Mouse (Mus musculus): ENCODE measurements around the gene Uggt1. TPM values are rescaled to one million over a fixed set of nuclear protein-coding genes. Genes with fewer than 3 reads are reported as not detected.

The Uggt1 gene
- total RNA-seq, 2 experiments from 2014 or later, result 42.0 to 44.8 TPM

DNA sequence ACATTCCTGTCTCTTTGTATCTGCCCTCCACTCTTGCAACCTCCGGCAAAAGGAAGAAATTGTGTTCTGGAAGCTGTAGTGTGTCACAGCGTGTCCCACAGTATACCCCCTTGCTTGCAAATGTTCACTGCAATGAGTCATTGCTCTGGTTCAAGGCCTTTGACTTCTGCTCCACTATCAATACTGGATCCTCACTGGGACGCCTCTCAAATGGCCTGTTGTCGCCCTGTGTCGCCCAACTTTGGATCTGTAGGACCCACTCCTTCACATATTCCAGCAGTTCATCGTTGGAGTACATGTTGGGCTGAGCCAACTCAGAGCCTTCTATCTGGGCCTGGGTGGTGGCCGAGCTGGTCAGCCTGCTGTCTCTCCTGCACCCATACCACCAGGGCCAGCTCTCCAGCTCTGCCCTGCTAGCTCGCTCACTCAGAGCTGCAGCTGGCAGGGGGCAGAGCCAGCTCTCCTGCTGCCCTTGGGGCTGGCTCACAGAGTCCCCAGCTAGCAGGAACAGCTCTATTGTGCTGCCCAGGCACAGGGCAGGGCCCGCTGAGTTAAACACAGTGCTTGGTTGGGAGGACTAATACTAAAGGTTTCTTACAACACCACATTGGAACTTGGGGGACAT lies 126.3 kb downstream of the Uggt1 start:
- DNase-seq (ENCODE audit: low spot score in 2 of 2), result no peak

DNA sequence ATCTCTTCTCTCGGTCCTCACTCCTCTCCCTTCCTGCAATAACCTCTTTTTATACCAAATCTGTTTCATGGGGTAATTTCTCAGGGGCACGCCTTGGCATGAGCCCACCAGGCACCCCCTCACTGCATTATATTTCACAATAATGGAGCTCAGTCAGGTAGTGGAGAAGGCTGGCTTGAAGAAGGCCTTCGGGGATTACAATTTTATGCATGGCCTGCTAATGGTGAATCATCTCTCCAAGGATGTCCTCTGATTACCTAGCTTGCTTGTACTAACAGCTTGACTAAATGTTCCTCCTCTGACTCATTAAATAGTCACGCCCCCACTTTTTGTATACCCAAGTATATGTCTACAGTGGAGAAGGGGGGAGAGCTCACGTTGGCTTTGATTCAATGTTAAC lies 128.0 kb downstream of the Uggt1 start:
- no peak for DNase-seq (ENCODE audit: low spot score in 2 of 2)

DNA sequence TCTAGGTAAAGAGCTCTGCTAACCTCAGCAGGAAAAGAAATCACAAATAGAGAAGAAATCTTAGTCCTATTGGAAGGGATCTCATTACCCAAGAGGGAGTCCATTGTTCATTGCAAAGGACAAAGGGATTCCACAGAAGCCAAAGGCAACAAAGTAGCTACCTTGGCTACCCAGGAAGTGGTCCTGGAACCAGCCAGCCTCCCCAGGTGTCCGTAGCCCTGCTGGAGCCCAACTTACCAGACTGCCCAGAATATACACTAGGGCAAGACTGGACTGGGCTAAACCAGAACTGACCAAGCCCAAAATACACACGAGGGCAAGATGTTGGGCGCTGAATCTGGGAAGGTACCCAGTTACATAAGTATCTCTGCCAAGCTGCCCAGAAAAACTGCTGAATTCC lies 129.7 kb downstream of the Uggt1 start:
- no peak for DNase-seq (ENCODE audit: low spot score in 2 of 2)

DNA sequence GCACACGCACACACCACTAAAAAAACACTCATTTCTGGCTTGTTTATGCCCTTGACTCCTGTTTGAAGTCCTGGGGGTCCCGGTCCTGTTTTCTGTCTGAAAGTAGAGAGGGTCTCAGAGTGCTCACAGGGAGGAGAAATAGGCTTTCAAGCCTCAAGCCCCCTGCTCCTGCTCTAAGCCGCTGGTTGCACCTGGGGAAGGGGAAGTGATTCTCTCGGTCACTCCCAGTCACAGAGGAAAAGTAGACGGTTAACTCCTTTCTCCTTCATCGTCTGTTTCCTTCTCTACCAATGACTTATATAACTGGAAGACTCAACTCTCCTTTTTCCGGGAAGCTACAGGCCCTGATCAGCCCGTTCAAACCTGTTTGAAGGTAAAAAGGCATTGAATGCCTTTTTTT lies 130.8 kb downstream of the Uggt1 start:
- DNase-seq (ENCODE audit: low spot score in 2 of 2), result no peak

DNA sequence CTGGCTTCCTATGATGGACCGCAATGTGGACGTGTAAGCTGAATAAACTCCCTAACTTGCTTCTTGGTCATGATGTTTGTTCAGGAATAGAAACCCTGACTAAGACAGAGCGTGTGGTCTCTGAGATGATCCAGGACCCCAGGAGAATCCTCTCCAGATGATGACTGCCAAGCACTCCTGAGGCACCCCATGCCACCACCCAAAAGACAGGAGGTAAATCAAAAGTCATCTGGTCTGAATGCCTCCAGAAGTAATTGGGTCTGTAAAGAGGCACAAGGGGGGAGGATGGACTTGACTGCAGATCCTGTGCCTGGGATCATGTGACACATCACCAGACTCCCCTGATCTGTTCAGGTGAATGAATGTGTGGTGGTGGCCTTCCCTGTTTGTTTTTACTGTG lies 131.9 kb downstream of the Uggt1 start:
- DNase-seq (ENCODE audit: low spot score in 2 of 2), result no peak

DNA sequence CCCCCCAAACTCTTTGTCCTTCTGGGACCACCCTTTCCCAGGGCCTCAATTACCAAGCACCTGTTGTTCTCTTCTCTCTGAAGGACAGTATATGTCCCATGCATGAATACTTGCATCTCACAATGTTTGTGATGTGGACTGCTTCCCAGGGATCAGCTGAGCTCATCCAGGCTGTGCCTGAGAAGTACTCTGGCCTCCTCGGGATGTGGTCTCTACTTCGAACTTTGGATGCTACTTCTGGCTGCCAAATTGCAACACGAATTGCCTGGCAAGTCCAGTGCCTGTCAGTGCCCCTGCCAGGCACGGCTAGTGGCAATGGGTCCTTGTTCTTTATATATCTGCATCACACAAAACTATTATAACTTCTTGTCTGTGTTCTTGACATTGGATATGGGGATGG lies 134.5 kb downstream of the Uggt1 start:
- DNase-seq (ENCODE audit: low spot score in 2 of 2), result no peak

DNA sequence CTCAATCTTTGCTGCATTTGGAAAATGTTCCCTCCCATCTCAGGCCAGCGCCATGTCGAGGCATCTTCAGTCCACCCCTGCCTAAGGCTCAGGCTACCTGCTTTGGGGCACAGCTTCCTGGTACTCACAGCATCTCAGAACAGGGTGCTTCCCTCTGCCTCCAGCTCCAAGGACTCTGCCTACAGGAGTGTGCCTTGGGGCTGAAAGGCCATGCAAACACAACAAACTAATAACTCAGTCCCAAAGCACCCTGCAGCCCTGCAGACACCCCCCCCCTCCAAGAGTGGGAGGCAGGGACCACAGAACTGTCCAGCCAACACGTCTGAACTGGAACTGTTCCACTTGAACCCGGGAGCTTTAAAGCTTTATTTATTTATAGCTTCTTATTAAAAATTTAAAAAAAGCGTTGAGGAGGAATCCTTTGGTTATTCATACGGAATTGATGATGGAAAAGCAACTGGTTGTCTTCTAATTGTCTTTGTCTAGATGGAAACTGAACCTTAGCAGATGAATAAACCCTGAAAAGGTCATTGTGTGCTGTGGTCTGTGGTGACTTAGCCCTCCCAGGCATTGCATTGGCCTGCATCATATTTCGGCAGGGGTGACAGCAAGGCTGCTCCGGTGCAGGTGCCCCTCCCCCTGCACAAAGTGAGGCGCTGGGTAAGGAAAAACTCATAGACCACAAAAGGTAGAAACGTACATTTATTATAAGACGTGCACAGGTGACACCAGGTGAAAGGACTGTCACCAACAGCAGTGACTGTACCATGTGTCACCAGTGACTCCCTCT lies 138.4 kb downstream of the Uggt1 start:
- no peak for DNase-seq (ENCODE audit: low spot score in 2 of 2)

DNA sequence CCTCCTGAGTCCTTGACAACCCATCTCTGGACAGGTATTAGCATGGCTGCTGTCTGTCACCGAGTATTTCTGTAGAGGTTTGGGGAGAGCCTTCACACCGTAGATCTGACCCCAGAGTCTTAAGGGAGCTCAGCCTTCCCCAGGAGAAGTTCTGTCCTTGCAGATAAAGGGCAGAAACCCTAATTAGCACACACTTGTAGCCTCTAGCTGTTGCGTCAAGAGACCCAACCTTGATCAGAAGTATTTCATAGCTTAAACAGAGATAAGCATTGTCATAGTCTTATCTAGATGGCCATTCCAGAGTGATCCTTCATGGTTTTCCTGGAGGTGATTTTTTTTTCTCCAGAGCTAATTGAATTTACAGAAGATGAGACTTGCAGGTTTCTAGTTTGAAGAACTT lies 144.1 kb downstream of the Uggt1 start:
- DNase-seq (ENCODE audit: low spot score in 2 of 2), result no peak

DNA sequence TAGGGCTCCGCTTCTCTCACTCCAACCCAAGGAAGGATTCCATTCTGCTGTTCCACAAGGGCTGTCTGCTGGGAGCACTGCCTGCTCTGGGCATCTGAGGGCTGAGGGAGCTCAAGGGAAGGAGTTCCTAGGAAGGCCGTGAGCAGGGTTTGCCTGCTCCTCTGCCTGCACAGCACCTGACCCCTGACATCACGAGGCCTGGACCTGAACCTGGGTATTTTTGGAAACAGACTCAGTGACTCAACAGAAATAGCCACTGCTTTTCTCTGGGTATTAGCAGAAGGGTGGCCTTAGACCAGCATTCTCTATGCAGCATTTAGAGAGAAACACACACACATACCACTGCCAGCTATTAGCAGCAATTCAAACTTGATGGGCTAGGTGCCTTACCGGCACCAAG lies 146.1 kb downstream of the Uggt1 start:
- no peak for DNase-seq (ENCODE audit: low spot score in 2 of 2)

DNA sequence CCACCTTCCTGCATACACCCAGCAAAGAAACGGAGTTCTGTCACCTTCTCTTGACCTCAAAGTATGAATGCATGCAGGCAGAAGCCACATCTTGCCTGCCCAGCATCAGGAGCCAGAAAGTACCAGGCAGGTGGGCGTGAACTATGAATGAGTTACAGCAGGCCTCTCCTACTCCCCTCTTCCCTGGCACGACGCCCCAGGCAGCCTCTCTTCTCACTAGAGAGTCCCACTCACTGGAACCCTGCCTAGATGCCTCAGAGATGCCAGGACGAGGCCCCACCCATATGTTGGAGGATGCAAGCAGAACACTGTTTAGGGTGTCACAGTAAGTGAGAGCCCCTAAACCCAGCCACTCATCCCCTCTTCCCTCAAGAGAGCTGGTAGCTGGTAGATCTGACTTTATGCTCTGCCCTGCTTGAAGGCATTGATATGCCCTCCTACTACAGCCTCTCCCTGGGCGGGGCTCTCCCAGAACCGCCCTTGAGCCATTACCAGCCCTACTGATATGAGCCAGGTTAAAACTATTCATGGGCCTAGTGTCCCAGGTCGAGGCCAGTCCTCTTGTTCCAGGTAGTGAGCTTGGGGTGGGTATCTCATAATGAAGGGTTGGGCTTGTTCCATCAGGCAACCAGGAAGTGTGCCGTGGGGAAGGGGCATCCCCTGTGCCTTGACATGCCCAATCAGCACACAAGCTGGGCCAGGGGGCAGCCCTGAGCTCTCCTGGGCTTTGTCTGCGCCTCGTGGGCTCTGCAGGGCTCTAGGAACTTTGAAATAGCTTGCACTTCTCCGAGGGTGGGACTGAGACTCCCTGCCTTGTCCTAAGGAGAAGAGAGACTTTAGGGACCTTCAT lies 148.9 kb downstream of the Uggt1 start:
- peak; percentile 96 to 98 for DNase-seq (ENCODE audit: low spot score in 2 of 2)

DNA sequence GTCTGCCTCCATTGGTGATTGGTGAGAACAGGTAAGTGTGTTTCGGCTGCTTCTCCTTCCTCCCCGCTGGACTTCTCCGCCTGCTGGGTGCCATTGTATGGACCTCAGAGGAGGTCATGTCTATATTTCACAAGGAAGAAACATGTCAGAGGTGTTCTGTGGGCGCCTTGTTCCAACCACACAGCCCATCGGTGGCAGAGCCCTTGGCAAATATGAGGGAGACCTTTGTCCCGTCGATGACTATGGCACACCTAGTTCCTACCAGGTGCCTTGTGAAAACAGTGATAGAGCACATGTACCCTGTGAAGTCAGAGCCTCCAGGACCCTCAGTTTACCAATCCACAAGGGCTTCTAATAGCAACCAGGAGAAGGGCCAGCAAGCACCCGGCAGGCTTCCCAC lies 150.8 kb downstream of the Uggt1 start:
- DNase-seq (ENCODE audit: low spot score in 2 of 2), result no peak

DNA sequence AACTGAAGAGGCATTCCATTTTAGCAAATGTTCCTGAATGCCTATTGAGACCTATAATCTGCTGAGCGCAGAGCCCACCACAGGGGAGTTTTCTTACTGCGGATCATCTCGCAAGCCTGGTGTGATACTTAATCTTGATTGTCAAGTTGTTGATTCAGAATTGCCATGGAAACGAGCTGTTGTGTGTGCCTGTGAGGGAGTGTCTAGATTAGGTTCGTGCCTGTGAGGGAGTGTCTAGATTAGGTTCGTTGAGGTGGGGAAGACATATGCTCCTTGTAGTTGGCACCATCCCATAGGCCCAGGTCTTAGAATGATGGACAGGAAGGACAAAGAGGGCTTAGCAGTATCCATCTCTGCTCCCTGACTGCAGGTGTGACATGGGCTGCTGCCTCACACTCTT lies 153.3 kb downstream of the Uggt1 start:
- DNase-seq (ENCODE audit: low spot score in 2 of 2), result no peak

DNA sequence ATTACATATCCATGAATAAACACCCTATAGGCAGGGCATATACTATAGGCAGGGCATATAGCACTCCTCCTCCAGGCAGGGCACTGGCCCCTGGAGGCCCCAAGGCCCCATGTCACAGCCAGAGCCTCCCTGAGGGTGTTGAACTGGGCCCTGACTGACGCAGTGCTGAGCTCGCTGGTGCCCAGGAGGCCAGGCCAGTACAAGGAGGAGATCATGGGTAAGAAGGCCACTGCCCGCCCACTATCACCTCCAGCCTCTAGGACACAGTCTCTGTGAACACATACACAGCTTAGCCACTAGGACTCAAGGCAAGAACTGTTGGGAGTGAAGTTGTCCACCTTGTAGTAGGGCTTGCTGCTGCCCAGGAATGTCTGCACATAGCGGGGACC lies 153.8 kb downstream of the Uggt1 start:
- DNase-seq (ENCODE audit: low spot score in 2 of 2), result no peak

Small RNA genes lying within 50 kb of the gene (microRNA-seq; reads per million reads assigned to microRNA genes)
- 9.7 to 10.4 reads per million in 2 experiments for gene Mir6897

Other genes starting within 250 kb of the Uggt1 start
- 10 to 100 TPM; 48.6 to 51.7 TPM for gene Hs6st1, start 176.3 kb downstream of the Uggt1 start, total RNA-seq (2021)
- gene Neurl3, start 30.0 kb upstream of the Uggt1 start, total RNA-seq (2021), result under 1 TPM; 0.52 to 0.60 TPM
- gene Arid5a, start 63.0 kb upstream of the Uggt1 start, total RNA-seq (2021), result 10 to 100 TPM; 15.6 to 18.1 TPM
- gene Kansl3, start 124.5 kb upstream of the Uggt1 start, total RNA-seq (2021), result 10 to 100 TPM; 76.6 TPM
- gene Fer1l5, start 127.6 kb upstream of the Uggt1 start, total RNA-seq (2021), result not detected
- 10 to 100 TPM; 44.3 to 44.8 TPM for gene Lman2l, start 200.6 kb upstream of the Uggt1 start, total RNA-seq (2021)
- gene Cnnm4, start 226.9 kb upstream of the Uggt1 start, total RNA-seq (2021), result 10 to 100 TPM; 12.4 TPM